ENCODE assay signal across 8 mouse cellular contexts in the genomic region with DNA sequence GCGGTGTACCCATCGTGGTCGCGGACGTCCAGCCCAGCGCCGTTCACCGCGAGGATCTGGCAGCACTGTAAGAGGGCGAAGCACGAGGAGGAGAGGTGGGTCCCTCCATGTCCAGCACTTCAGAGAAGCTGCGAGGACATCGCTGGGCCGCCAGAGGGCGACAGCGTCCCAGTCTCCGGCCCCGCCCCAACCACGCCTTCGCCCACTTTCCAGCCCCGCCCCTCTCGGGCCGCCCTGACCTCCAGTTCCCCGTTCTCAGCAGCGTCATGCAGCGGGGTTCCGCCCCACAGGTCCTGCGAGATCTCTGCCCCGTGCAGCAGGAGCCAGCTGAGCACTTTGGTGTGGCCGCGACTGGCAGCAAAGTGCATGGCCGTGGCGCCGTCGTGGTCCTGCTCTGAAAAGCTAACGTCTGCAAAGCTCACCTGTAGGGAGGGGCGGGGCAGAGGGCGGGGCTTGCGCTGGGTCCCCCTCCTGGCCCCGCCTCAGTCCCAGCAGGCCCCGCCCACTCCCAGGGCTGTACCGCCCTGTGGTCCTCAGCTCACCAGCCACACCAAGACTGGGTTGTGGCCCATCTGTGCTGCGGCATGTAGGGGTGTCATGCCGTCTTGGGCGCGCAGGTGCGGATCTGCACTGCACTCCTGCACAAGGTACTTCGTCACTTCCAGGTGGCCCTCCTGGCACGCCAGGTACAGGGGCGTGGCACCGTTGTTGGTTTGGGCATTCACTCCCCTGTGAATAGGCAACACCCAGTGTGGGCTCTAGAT. TPM values are rescaled to one million over a fixed set of nuclear protein-coding genes. Genes with fewer than 3 reads are reported as not detected.
A peak's percentile ranks its signal among the peaks of the same experiment; 100 is the strongest.
DNase-seq lines count a peak whose midpoint lies in the region; ATAC-seq lines count a peak whose summit lies in the region.

No protein-coding gene starts in this region.

- H3K4me2 ChIP-seq in hindbrain, embryonic 13.5 days = peak overlapping the region; percentile 61

- no peak overlapping the region for H3K27ac ChIP-seq in hindbrain, embryonic 13.5 days

- H3K4me3 ChIP-seq in hindbrain, embryonic 13.5 days = peak overlapping the region; percentile 40

- 3% methylated on average over 51 of the region's 51 CpGs for WGBS in hindbrain, embryonic 13.5 days

- H3K27me3 ChIP-seq in hindbrain, embryonic 13.5 days = peaks cover 76% of the 10 kb centered on the region

- H3K4me1 ChIP-seq in hindbrain, embryonic 13.5 days (replicated peaks) = peaks cover 9% of the 10 kb centered on the region

- peak overlapping the region; percentile 49; the same call in 1 of the 2 replicates for H3K9ac ChIP-seq in hindbrain, embryonic 13.5 days

- ATAC-seq in hindbrain, embryonic 13.5 days (ENCODE audit: low FRiP score) = peak; percentile 64

- DNase-seq in NIH3T3 (ENCODE audit: low read depth) = peak; percentile 74
- peak; percentile 83 for DNase-seq in cerebellum, adult 9-11 months
- DNase-seq in frontal cortex, postnatal 25 days (ENCODE audit: low spot score in 2 of 2) = peak; percentile 49 to 62
- peak; percentile 72 for DNase-seq in left cerebral cortex, adult 11 months (ENCODE audit: low spot score)
- peak; percentile 90 for DNase-seq in lung, postnatal 36 days
- peak; percentile 96 for DNase-seq in retina, embryonic 14.5 days (ENCODE audit: low spot score)
- DNase-seq in urinary bladder, adult 18-20 months (ENCODE audit: low spot score in 2 of 2) = peak; percentile 84 to 95

- H3K9me3 ChIP-seq in hindbrain, embryonic 13.5 days = no peaks in the 10 kb centered on the region

- no peaks in the 10 kb centered on the region for H3K36me3 ChIP-seq in hindbrain, embryonic 13.5 days

RNA-seq across cellular contexts. Expression of gene Espn, which starts 13.5 kb away (rescaled TPM):
- 0.09 and 0.22 TPM in 2 replicates for polyA plus RNA-seq in hindbrain, embryonic 13.5 days (2015; fragmentation: Nextera tagmentation; extraction: Ambion mirVana)

RNA-seq across cellular contexts. Expression of gene Hes2, which starts 20.0 kb away (rescaled TPM):
- polyA plus RNA-seq in hindbrain, embryonic 13.5 days (2015; fragmentation: Nextera tagmentation; extraction: Ambion mirVana) = 0.34 and 1.8 TPM in 2 replicates

RNA-seq across cellular contexts. Expression of gene Tnfrsf25, which starts 22.9 kb away (rescaled TPM):
- 1.00 and 1.3 TPM in 2 replicates for polyA plus RNA-seq in hindbrain, embryonic 13.5 days (2015; fragmentation: Nextera tagmentation; extraction: Ambion mirVana)

RNA-seq across cellular contexts. Expression of gene Acot7, which starts 39.3 kb away (rescaled TPM):
- polyA plus RNA-seq in hindbrain, embryonic 13.5 days (2015; fragmentation: Nextera tagmentation; extraction: Ambion mirVana) = 269 and 299 TPM in 2 replicates
